Mouse (Mus musculus) embryonic fibroblast, embryonic 13.5 days (primary cell): ENCODE data around the gene Pitx3. TPM values are rescaled to one million over a fixed set of nuclear protein-coding genes. Genes with fewer than 3 reads are reported as not detected.
"Not testable (repeated sequence)": the region's sequence is repeated elsewhere in the genome, so short reads cannot be mapped to it uniquely, and the experiment has no call there.

ENCODE experiments used
- H3K27ac ChIP-seq: 2 replicates; pipeline ENCODE4 v1.5.1; 2012; ENCODE audit warnings: low read length, control low read depth, inconsistent platforms; ENCODE audit not compliant: insufficient read depth
- H3K4me1 ChIP-seq: 2 replicates; pipeline ENCODE4 v1.6.1; 2011; ENCODE audit warnings: low read length; ENCODE audit not compliant: control insufficient read depth, insufficient read depth
- H3K4me3 ChIP-seq: 2 replicates; pipeline ENCODE4 v1.5.1; 2011; ENCODE audit warnings: mild to moderate bottlenecking, control low read depth, low read length; ENCODE audit not compliant: insufficient read depth
- CTCF ChIP-seq: IDR thresholded peaks from 2 replicates; pipeline ENCODE4 v1.5.1; 2011; ENCODE audit warnings: mild to moderate bottlenecking, control low read depth, low read length, moderate library complexity, borderline replicate concordance; ENCODE audit not compliant: insufficient read depth
- POLR2A ChIP-seq: IDR thresholded peaks from 2 replicates; pipeline ENCODE4 v1.6.1; 2011; ENCODE audit warnings: low read depth, mild to moderate bottlenecking, control low read depth, low read length, moderate library complexity
- polyA plus RNA-seq: library from polyadenylated mRNA; stranded (reverse); fragments of >200 nt; gene quantifications from 2 replicates; pipeline ENCODE4 v1.2.4, GENCODE M21; 2011; ENCODE audit warnings: low read depth; ENCODE audit not compliant: missing spikeins, insufficient read length

The Pitx3 gene
- polyA plus RNA-seq, 1 experiment, result not detected

DNA sequence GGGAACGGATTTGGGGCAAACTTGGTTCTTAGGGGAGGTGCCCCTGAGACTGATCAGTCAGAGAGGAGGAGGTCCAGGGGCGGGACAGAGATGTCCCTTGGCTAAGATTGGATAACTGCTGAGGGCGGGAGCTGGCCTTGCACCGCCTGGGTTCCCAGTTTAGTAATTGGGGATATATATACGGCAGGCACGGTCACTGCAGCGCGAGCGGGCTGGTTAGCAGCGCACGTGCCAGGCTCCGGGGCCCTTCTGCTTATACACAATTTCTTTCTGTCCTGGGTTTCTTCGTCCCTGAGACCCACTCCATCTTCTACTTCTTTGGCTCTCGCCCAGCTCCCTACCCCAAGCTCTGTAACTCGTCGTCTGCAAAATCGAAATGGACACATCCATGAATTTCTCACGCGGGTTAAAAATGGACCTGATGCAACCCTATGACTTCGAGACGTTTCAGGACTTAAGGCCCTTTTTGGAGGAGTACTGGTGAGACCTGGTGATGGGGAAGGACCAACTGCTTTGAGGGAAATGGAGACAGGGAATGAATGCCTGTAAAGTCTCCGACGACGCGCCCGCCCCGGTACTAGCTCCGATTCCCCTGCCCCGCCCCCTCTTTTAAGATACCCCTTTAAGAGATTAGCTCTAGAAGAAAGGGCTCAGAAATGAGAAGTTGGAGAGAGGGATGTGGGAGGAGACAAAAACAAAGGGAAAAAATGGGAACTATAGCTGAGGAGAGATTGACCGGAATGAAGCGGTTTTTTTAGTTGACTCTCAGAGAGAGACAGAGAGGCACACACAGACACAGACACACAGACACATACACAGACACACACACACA lies 16.2 kb downstream of the Pitx3 start, which contains the start of gene Elovl3:
TSS of gene Elovl3 (plus strand) at position 204 of the 832 bp plus-strand sequence.
- peak within 1 kb of the TSS; percentile 27 for H3K4me3 ChIP-seq
- no peak within 1 kb of the TSS for H3K27ac ChIP-seq
- no peaks in the 10 kb centered on the region for H3K4me1 ChIP-seq
- TF ChIP-seq POLR2A (no peak; the same call in 1 of the 2 replicates), CTCF (no peak)

DNA sequence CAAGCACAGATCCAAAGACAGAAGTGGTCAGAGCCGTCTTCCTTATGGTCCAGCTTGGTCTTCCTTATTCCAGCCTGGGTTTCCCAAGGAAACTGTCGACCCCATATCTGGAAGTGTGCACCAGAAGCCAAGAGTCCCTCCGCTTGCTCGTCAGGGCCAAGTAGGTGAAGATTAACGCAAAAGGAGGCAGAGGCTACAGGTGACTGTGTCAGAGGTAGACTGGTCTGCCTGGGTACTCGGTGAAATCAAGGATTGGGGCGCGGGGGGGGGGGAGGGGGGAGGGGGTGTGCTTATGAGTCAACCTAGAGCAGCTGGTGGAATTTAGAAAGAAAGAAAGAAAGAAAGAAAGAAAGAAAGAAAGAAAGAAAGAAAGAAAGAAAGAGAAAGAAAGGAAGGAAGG lies 16.8 kb downstream of the Pitx3 start:
- Histone ChIP-seq H3K4me1 (no peaks in the 10 kb centered on the region), H3K4me3 (no peak overlapping the region), H3K27ac (no peak overlapping the region)
- TF ChIP-seq POLR2A (no peak), CTCF (no peak)

DNA sequence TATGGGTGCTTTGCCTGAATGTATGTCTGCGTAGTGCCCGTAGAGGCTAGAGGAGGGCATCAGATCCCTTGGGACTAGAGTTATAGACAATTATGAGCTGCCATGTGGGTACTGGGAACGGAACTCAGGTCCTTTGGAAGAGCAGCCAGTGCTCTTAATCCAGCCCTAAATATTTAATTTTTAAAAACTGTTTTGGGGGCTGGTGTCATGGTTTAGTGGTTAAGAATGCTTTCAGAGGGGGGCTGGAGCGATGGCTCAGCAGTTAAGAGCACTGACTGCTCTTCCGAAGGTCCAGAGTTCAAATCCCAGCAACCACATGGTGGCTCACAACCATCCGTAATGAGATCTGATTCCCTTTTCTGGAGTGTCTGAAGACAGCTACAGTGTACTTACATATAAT lies 18.4 kb downstream of the Pitx3 start:
- H3K4me3 ChIP-seq, H3K4me1 ChIP-seq, H3K27ac ChIP-seq: not testable (repeated sequence)

DNA sequence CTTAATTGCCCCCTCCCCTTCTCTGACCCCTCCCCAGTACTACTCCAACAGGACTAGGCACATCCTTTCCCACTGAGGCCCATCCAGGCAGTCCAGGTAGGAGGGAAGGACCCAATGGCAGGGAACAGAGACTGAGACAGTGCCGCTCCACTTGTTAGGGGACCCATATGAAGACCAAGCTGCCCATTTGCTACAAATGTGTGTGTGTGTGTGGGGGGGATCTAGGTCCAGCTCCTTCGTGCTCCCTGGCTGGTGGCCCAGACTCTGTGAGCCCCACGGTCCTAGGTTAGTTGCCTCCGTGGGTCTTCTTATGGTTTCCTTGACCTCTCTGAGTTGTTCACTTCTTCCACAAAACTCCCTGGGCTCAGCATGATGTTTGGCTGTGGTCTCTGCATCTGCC lies 21.8 kb downstream of the Pitx3 start:
- Histone ChIP-seq H3K27ac (no peak overlapping the region), H3K4me3 (no peak overlapping the region), H3K4me1 (no peaks in the 10 kb centered on the region)
- TF ChIP-seq CTCF, result no peak
- no peak for TF ChIP-seq POLR2A

DNA sequence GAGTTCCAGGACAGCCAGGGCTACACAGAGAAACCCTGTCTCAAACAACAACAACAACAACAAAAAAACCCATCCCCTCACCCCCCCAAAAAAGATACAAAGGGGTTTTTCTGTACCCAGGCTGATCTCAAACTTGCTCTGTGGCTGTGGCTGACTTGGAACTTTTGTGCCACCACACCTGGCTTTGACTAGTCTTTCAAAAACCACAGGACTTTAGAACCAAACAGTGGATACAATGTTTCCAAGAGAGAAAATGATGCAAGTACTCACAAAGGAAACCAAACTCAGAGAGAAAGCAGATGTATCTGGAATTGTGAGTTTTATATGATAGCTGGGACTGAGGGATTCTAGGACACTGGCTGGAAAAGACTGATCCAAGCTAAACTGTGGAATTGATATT lies 23.5 kb downstream of the Pitx3 start:
- no peak for TF ChIP-seq POLR2A
- no peak for TF ChIP-seq CTCF
- Histone ChIP-seq H3K4me3 (no peak overlapping the region), H3K4me1 (no peaks in the 10 kb centered on the region), H3K27ac (no peak overlapping the region)

DNA sequence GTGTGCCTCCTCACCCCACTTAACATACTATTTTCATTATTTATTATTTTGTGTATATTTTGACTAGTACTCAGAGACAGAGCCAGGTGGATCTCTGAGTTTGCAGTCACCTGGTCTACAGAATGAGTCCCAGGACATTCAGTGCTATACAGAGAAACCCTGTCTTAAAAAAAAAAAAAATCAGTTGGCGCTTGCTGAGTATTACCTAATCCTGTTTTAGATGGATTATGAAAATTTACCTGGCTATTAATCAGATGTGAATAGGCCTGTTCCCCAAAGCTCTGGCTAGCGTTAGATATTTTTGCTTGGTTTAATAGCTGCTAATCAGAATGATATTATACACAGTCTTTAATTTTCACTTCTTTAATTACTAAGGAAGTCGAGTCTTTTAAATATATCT lies 24.2 kb downstream of the Pitx3 start:
- no peaks in the 10 kb centered on the region for H3K4me1 ChIP-seq
- no peak overlapping the region for H3K4me3 ChIP-seq
- TF ChIP-seq POLR2A (no peak), CTCF (no peak)
- no peak overlapping the region for H3K27ac ChIP-seq

DNA sequence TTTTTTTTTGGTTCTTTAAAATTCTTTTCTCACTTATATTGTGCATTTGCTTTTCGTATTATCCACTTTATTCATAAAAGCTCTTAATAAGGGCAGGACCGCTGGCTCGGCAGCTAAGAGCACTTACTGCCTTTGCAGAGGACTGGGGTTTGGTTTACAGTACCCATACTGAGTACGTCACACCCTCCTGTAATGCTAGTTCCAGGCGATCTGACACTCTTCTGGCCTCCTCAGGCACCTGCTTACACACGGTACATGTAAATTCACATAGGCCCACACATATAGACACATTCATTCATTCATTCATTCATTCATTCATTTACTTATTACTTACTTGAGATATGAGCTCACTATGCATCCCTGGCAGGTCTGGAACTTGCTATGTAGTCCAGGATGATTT lies 27.3 kb downstream of the Pitx3 start:
- Histone ChIP-seq H3K4me1 (no peaks in the 10 kb centered on the region), H3K4me3 (no peak overlapping the region), H3K27ac (no peak overlapping the region)
- TF ChIP-seq CTCF (no peak), POLR2A (no peak)

DNA sequence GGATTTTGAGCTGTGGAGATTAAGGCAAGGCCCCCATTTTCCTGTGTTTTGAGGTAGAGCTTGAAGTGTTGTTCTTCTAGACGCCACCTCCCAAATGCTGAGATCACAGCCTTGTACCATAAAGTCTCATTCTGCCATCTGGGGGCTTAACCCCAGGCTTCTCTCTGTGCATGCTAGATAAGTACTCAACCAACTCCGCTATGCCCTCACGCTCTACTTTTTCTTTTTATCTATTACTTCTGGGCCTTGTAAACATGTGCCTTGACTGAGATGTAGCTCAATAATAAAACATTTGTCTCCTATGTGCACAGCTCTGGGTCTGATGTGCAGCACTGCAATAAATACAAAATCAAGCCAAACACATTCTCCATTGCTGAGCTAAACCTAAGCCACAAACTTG lies 28.7 kb downstream of the Pitx3 start:
- Histone ChIP-seq H3K4me1 (no peaks in the 10 kb centered on the region), H3K27ac (no peak overlapping the region), H3K4me3 (no peak overlapping the region)
- TF ChIP-seq POLR2A, result no peak
- no peak for TF ChIP-seq CTCF

DNA sequence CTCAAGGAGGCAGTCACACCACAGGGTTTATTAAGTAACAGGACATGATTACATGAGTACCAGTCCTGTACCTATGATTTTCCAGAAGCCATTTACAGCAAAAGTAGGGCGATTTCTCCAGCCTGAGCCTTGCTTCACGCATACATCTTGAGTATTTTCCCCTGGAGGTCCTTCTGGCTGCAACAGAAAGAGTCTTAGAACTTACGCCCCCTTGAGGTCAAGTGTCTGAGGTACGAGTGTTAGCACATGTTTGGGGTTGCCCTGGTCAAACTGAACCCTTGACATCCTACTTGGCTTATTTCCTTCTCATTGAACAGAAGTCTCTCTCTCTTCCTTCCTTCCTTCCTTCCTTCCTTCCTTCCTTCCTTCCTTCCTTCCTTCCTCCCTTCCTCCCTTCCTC lies 33.5 kb downstream of the Pitx3 start:
- no peak for TF ChIP-seq POLR2A
- no peak for TF ChIP-seq CTCF
- no peak overlapping the region for H3K27ac ChIP-seq
- no peaks in the 10 kb centered on the region for H3K4me1 ChIP-seq
- H3K4me3 ChIP-seq, result no peak overlapping the region

DNA sequence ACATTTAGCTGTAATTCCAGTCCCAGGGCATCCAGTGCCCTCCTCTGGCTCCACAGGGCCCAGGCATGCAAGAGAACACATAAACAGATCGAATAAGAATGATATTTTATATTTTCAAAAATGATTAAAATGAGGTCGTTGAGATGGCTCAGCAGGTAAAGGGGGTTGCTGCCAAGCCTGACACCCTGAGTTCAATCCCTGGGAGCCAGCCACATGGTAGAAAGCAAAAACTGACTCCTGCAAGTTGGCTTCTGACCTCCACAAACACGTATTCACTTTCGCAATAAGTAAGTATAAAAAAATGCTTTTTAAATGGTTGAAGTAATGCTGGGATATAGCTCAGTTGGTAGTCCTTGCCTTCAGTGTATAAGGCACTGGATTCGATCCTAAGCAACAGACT lies 37.3 kb downstream of the Pitx3 start:
- no peaks in the 10 kb centered on the region for H3K4me1 ChIP-seq
- no peak overlapping the region for H3K4me3 ChIP-seq
- TF ChIP-seq POLR2A (no peak), CTCF (no peak)
- no peak overlapping the region for H3K27ac ChIP-seq

DNA sequence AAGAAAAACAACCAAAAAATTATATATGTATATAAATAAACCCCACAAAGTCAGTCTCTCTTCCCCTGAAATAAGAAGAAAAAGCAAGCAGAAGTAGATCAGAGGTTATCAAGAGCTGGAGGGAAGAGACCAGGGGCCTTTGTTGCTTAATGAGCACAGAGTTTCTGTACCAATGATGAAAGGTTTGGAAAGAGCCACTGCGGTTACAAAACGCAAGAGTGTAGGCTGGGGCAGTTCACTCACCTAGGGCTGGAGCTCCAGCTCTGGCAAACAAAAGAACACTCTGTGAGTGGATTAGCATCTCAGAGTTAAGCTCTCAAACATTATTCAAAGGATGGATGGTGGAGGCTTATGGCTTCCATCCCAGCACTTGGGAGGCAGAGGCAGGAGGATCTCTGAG lies 37.9 kb downstream of the Pitx3 start:
- TF ChIP-seq CTCF, result no peak
- TF ChIP-seq POLR2A, result no peak
- Histone ChIP-seq H3K27ac (no peak overlapping the region), H3K4me1 (no peaks in the 10 kb centered on the region), H3K4me3 (no peak overlapping the region)
